Mouse (Mus musculus) embryonic facial prominence, embryonic 14.5 days (tissue): ENCODE results near the gene Cfap157. TPM values are rescaled to one million over a fixed set of nuclear protein-coding genes. Genes with fewer than 3 reads are reported as not detected.

Experiments
- polyA plus RNA-seq: library from polyadenylated mRNA; unstranded; fragments of >200 nt; fragmentation: Nextera tagmentation; extraction: Ambion mirVana; gene quantifications from 2 replicates; pipeline ENCODE4 v1.2.1, GENCODE M21; 2014

Cfap157 gene
- polyA plus RNA-seq, 1 experiment from 2014 or later = 0.63 TPM

Other genes starting within 250 kb of the Cfap157 start
- gene Fam102a, start 249.1 kb downstream of the Cfap157 start, polyA plus RNA-seq = 16.3 and 19.2 TPM in 2 replicates
- 107 and 110 TPM in 2 replicates for gene Dpm2, start 213.6 kb downstream of the Cfap157 start, polyA plus RNA-seq
- gene Pip5kl1, start 209.6 kb downstream of the Cfap157 start, polyA plus RNA-seq = 0.38 and 1.1 TPM in 2 replicates
- 0.13 and 0.18 TPM in 2 replicates for gene 9430097D07Rik, start 208.7 kb downstream of the Cfap157 start, polyA plus RNA-seq
- gene St6galnac4, start 197.3 kb downstream of the Cfap157 start, polyA plus RNA-seq = 39.4 and 41.0 TPM in 2 replicates
- gene St6galnac6, start 184.7 kb downstream of the Cfap157 start, polyA plus RNA-seq = 11.1 and 12.1 TPM in 2 replicates
- 97.8 and 125 TPM in 2 replicates for gene Ak1, start 162.7 kb downstream of the Cfap157 start, polyA plus RNA-seq
- 57.9 and 64.3 TPM in 2 replicates for gene Eng, start 137.8 kb downstream of the Cfap157 start, polyA plus RNA-seq
- gene Fpgs, start 80.3 kb downstream of the Cfap157 start, polyA plus RNA-seq = 28.2 and 31.0 TPM in 2 replicates
- gene Cdk9, start 71.4 kb downstream of the Cfap157 start, polyA plus RNA-seq = 67.4 and 82.3 TPM in 2 replicates
- gene Sh2d3c, start 63.4 kb downstream of the Cfap157 start, polyA plus RNA-seq = 21.7 and 28.3 TPM in 2 replicates
- 0.33 and 0.45 TPM in 2 replicates for gene 6330409D20Rik, start 43.4 kb downstream of the Cfap157 start, polyA plus RNA-seq
- 64.5 and 73.2 TPM in 2 replicates for gene Tor2a, start 27.2 kb downstream of the Cfap157 start, polyA plus RNA-seq
- 0.22 and 0.85 TPM in 2 replicates for gene Ttc16, start 8.8 kb downstream of the Cfap157 start, polyA plus RNA-seq
- 5.2 and 5.8 TPM in 2 replicates for gene Ptrh1, start 8.6 kb downstream of the Cfap157 start, polyA plus RNA-seq
- gene Stxbp1, start 62.8 kb upstream of the Cfap157 start, polyA plus RNA-seq = 26.8 and 29.7 TPM in 2 replicates
- 38.4 and 39.0 TPM in 2 replicates for gene Fam129b, start 91.7 kb upstream of the Cfap157 start, polyA plus RNA-seq
- gene Rpl12, start 177.1 kb upstream of the Cfap157 start, polyA plus RNA-seq = 224 and 237 TPM in 2 replicates
- 9.2 and 10.9 TPM in 2 replicates for gene Lrsam1, start 177.2 kb upstream of the Cfap157 start, polyA plus RNA-seq
- gene Slc2a8, start 197.7 kb upstream of the Cfap157 start, polyA plus RNA-seq = 12.2 and 15.7 TPM in 2 replicates